Mouse (Mus musculus) liver, embryonic 15.5 days (tissue): ENCODE measurements around the gene Nap1l1. TPM values are rescaled to one million over a fixed set of nuclear protein-coding genes. Genes with fewer than 3 reads are reported as not detected.

Experiments used
- ATAC-seq: fragments of 200-750 bp; cut with Nextera tagmentation; 2 replicates; pipeline ENCODE4 v1.8.0; 2017; ENCODE audit warnings: moderate number of reproducible peaks, mild to moderate bottlenecking, moderate library complexity; ENCODE audit not compliant: insufficient read depth
- H3K27ac ChIP-seq: fragments of 300-500 bp; sonication (generic); replicated peaks from 2 replicates; pipeline ENCODE4 v1.5.1; 2015; ENCODE audit warnings: mild to moderate bottlenecking, inconsistent platforms
- H3K27me3 ChIP-seq: fragments of 300-500 bp; sonication (generic); 2 replicates; pipeline ENCODE4 v1.6.1; 2015; ENCODE audit warnings: mild to moderate bottlenecking, inconsistent platforms
- H3K36me3 ChIP-seq: fragments of 300-500 bp; sonication (generic); replicated peaks from 2 replicates; pipeline ENCODE4 v1.6.1; 2015; ENCODE audit warnings: moderate library complexity, mild to moderate bottlenecking, inconsistent platforms
- H3K4me1 ChIP-seq: fragments of 300-500 bp; sonication (generic); replicated peaks from 2 replicates; pipeline ENCODE4 v1.6.1; 2015; ENCODE audit warnings: inconsistent platforms
- H3K4me2 ChIP-seq: fragments of 300-500 bp; sonication (generic); 2 replicates; pipeline ENCODE4 v1.6.1; 2015; ENCODE audit warnings: moderate library complexity, mild to moderate bottlenecking, inconsistent platforms
- H3K4me3 ChIP-seq: fragments of 300-500 bp; sonication (generic); replicated peaks from 2 replicates; pipeline ENCODE4 v1.5.1; 2015; ENCODE audit warnings: mild to moderate bottlenecking, inconsistent platforms
- H3K9ac ChIP-seq: fragments of 300-500 bp; sonication (generic); 2 replicates; pipeline ENCODE4 v1.6.1; 2015; ENCODE audit warnings: moderate library complexity, mild to moderate bottlenecking, inconsistent platforms
- H3K9me3 ChIP-seq: fragments of 300-500 bp; sonication (generic); replicated peaks from 2 replicates; pipeline ENCODE4 v1.6.1; 2016; ENCODE audit warnings: inconsistent platforms
- WGBS: fragments of 180-500 bp; shearing (Covaris S2); methylation state at CpG from one replicate; pipeline ENCODE4 v1.1.7; 2015; ENCODE audit warnings: mixed read lengths; ENCODE audit not compliant: insufficient replicate concordance; 5-methylcytosine and 5-hydroxymethylcytosine counted together
- polyA plus RNA-seq: library from polyadenylated mRNA; unstranded; fragments of >200 nt; fragmentation: Nextera tagmentation; extraction: Ambion mirVana; gene quantifications from 2 replicates; pipeline ENCODE4 v1.2.1, GENCODE M21; 2015

Nap1l1 gene
- polyA plus RNA-seq, 1 experiment from 2014 or later = 83.5 TPM

- H3K9ac ChIP-seq = no peak overlapping the region
- no peaks in the 10 kb centered on the region for H3K27me3 ChIP-seq
- WGBS = 56% methylated on average over 7 of the region's 7 CpGs
- H3K4me1 ChIP-seq = no peaks in the 10 kb centered on the region
- ATAC-seq = no peak
- no peaks in the 10 kb centered on the region for H3K36me3 ChIP-seq
- H3K4me3 ChIP-seq = no peak overlapping the region
- H3K27ac ChIP-seq = no peak overlapping the region
- H3K4me2 ChIP-seq = no peak overlapping the region
- H3K9me3 ChIP-seq = no peaks in the 10 kb centered on the region
Measured at GRCm38 (mm10) chr10:111530398-111530797, 57.4 kb downstream of the Nap1l1 start.

- H3K4me1 ChIP-seq = 0 out of 2 replicates have a peak, but pooled peaks cover 2% of the 10 kb centered on the region
- H3K27me3 ChIP-seq = no peaks in the 10 kb centered on the region
- H3K4me2 ChIP-seq = no peak overlapping the region
- H3K4me3 ChIP-seq = no peak overlapping the region
- H3K9ac ChIP-seq = no peak overlapping the region
- WGBS = 74% methylated on average over 8 of the region's 8 CpGs
- H3K9me3 ChIP-seq = no peaks in the 10 kb centered on the region
- ATAC-seq = no peak
- no peaks in the 10 kb centered on the region for H3K36me3 ChIP-seq
- no peak overlapping the region for H3K27ac ChIP-seq
Measured at GRCm38 (mm10) chr10:111534691-111535090, 61.7 kb downstream of the Nap1l1 start.

DNA sequence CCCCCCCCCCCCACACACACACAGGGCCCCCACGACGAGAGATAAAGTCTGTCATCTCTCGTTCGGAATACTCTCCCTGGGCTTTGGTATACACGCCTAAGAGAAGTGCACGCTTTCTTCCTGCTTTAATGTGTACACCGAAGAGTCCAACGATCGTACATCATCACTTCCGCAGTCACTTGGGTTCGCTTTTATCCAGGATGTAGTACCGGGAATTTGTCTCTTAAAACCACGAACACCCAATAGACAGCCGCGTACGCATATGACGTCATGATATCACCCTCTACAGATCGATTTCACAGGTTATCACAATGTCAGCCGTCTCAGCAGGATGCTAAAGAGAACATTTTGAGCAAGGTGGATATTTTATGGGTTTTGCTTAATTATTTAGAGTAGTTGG, 64.4 kb downstream of the Nap1l1 start:
- H3K9ac ChIP-seq = no peak overlapping the region
- H3K9me3 ChIP-seq = no peaks in the 10 kb centered on the region
- no peak overlapping the region for H3K27ac ChIP-seq
- H3K4me1 ChIP-seq = 0 out of 2 replicates have a peak, but pooled peaks cover 6% of the 10 kb centered on the region
- no peak overlapping the region for H3K4me3 ChIP-seq
- WGBS = 77% methylated on average over 19 of the region's 19 CpGs
- H3K36me3 ChIP-seq = no peaks in the 10 kb centered on the region
- H3K4me2 ChIP-seq = no peak overlapping the region
- no peak for ATAC-seq
- no peaks in the 10 kb centered on the region for H3K27me3 ChIP-seq

GRCm38 (mm10) chr10:111539724-111540324, 66.8 kb downstream of the Nap1l1 start:
- peak overlapping the region; percentile 41; the same call in 1 of the 2 replicates for H3K27ac ChIP-seq
- no peaks in the 10 kb centered on the region for H3K9me3 ChIP-seq
- no peaks in the 10 kb centered on the region for H3K36me3 ChIP-seq
- no peaks in the 10 kb centered on the region for H3K27me3 ChIP-seq
- WGBS = 20% methylated on average over 9 of the region's 9 CpGs
- no peak overlapping the region; the same call in 1 of the 2 replicates for H3K4me2 ChIP-seq
- H3K4me3 ChIP-seq = no peak overlapping the region
- peaks cover 26% of the 10 kb centered on the region for H3K4me1 ChIP-seq
- no peak overlapping the region for H3K9ac ChIP-seq
- peak; percentile 24; the same call in 1 of the 2 replicates for ATAC-seq

GRCm38 (mm10) chr10:111540678-111541077, 67.7 kb downstream of the Nap1l1 start:
- ATAC-seq = no peak
- no peak overlapping the region for H3K9ac ChIP-seq
- H3K9me3 ChIP-seq = no peaks in the 10 kb centered on the region
- H3K27me3 ChIP-seq = no peaks in the 10 kb centered on the region
- H3K4me3 ChIP-seq = no peak overlapping the region
- H3K4me1 ChIP-seq = peaks cover 34% of the 10 kb centered on the region
- no peak overlapping the region for H3K27ac ChIP-seq
- no peak overlapping the region for H3K4me2 ChIP-seq
- WGBS = 89% methylated on average over 9 of the region's 9 CpGs
- H3K36me3 ChIP-seq = no peaks in the 10 kb centered on the region

DNA sequence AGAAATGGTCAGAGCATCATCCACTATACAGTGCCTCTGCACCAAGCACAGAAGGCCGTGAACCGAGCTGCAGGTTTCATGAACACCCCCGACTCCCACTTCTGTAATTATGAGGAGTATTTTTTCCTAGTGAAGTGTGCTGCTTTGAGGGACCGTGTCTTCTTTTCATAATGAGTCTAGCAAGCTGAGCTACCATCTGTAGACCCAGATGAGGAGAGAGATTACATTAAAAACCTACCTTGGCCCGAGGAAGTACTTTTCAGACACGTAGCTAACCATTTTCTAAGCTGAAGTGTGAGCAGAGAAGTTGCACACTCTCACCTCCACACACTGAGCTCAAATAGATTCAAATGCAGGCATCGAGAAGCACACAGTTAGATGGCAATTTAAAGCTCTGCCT, 70.1 kb downstream of the Nap1l1 start:
- 66% methylated on average over 7 of the region's 7 CpGs for WGBS
- Histone ChIP-seq H3K36me3 (no peaks in the 10 kb centered on the region), H3K9ac (no peak overlapping the region), H3K9me3 (no peaks in the 10 kb centered on the region), H3K4me2 (no peak overlapping the region), H3K27me3 (no peaks in the 10 kb centered on the region), H3K4me1 (peaks cover 41% of the 10 kb centered on the region), H3K4me3 (no peak overlapping the region), H3K27ac (no peak overlapping the region)
- ATAC-seq = no peak

DNA sequence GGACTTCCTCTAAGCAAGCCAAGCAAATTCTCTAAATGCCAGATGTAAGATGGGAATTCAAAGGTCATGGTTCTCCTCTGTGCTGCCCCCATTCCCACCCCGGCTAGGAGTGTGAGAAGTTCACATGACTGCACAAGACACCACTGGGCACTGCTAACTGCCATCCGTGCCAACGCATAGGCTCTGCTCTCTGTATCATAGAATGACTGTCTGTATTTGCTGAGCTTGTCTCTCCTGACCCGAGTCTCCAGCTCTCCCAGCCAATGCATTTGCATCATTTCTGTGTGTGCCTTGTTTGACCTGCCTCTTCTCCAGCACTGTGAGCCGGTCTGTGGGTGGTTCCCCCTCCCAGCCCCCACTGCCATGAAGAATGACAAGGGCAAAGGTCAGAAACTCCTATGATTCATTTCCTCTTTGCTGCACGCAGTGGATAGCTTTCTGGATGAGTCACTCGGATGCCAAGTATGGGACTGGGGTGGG, 70.8 kb downstream of the Nap1l1 start:
- Histone ChIP-seq H3K9ac (no peak overlapping the region), H3K27me3 (no peaks in the 10 kb centered on the region), H3K27ac (no peak overlapping the region; the same call in 1 of the 2 replicates), H3K4me1 (peaks cover 41% of the 10 kb centered on the region), H3K36me3 (no peaks in the 10 kb centered on the region), H3K4me2 (0 out of 2 replicates have a peak overlapping the region, but pooled peaks have one; percentile 6), H3K4me3 (no peak overlapping the region), H3K9me3 (no peaks in the 10 kb centered on the region)
- WGBS = 32% methylated on average over 7 of the region's 7 CpGs
- ATAC-seq = peak; percentile 74

DNA sequence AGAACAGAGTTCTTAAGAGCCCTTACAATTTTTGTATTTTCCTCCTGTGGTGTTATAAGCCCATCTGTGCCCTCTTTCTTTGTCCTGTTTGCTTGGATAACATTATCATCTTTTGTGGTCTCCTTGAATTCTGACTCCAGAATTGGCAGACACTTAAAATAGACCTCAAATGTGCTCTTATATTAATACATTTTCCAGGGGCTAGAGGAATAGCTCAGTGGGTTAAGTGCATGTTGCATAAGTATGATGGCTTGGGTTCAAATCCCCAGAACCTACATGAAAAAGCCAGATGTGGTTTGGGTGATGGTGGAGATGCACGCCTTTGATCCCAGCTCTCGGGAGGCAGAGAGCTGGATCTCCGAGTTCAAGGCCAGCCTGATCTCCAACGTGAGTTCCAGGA, 71.3 kb downstream of the Nap1l1 start:
- Histone ChIP-seq H3K4me2 (no peak overlapping the region), H3K27ac (no peak overlapping the region), H3K9me3 (no peaks in the 10 kb centered on the region), H3K4me1 (peaks cover 41% of the 10 kb centered on the region), H3K36me3 (no peaks in the 10 kb centered on the region), H3K27me3 (no peaks in the 10 kb centered on the region), H3K4me3 (no peak overlapping the region), H3K9ac (no peak overlapping the region)
- no peak for ATAC-seq
- 52% methylated on average over 4 of the region's 4 CpGs for WGBS

DNA sequence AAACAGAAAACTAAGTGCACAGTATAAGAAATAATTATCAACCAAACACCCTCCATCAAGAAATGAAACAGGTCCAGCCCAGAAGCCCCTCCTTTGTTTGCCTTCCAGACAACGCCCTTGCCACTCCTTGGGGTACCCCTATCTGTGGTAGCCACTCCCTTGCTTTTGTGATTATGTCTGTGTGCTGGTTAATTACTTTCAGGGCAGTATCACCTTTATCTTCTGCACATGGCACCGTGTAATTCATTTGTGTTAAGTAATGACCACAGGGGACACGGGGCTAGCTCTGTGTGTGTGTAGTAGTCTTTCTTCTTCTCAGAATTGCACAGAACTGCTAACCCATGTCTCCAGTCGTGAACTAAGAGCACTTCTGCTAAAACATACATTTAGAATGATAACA, 72.6 kb downstream of the Nap1l1 start:
- Histone ChIP-seq H3K4me1 (peaks cover 36% of the 10 kb centered on the region), H3K4me2 (no peak overlapping the region), H3K27me3 (no peaks in the 10 kb centered on the region), H3K4me3 (no peak overlapping the region), H3K9me3 (no peaks in the 10 kb centered on the region), H3K27ac (no peak overlapping the region), H3K9ac (no peak overlapping the region), H3K36me3 (no peaks in the 10 kb centered on the region)
- WGBS = 20% methylated on average over 4 of the region's 4 CpGs
- peak; percentile 58; the same call in 1 of the 2 replicates for ATAC-seq

Other genes starting within 250 kb of the Nap1l1 start
- gene Bbs10, start 174.5 kb upstream of the Nap1l1 start, polyA plus RNA-seq = 1.3 and 1.7 TPM in 2 replicates
- 4.2 and 4.8 TPM in 2 replicates for gene Phlda1, start 33.1 kb downstream of the Nap1l1 start, polyA plus RNA-seq